Mouse (Mus musculus) monocyte, adult 2 months (primary cell): ENCODE results near the gene Ptprg.
"Not testable (repeated sequence)": the region's sequence is repeated elsewhere in the genome, so short reads cannot be mapped to it uniquely, and the experiment has no call there.

Source experiments
- DNase-seq, 2 experiments: peaks; one replicate each; pipeline ENCODE4 v3.0.0; 2022; ENCODE audit warnings: low spot score in 2 of 2, low read depth in 1 of 2

Ptprg gene

GRCm38 (mm10) chr14:11955020-11955882, 401.9 kb downstream of the Ptprg start:
- no peak for DNase-seq

GRCm38 (mm10) chr14:11960269-11961121, 407.2 kb downstream of the Ptprg start:
- DNase-seq = no peak

GRCm38 (mm10) chr14:11962101-11962500, 408.8 kb downstream of the Ptprg start:
- no peak for DNase-seq

GRCm38 (mm10) chr14:11962561-11962960, 409.2 kb downstream of the Ptprg start:
- no peak for DNase-seq

GRCm38 (mm10) chr14:11963791-11964190, 410.5 kb downstream of the Ptprg start:
- no peak for DNase-seq

- not testable (repeated sequence) for DNase-seq
Measured at GRCm38 (mm10) chr14:11964326-11964725, 411.0 kb downstream of the Ptprg start.

GRCm38 (mm10) chr14:11965878-11966277, 412.5 kb downstream of the Ptprg start:
- no peak for DNase-seq

- DNase-seq = no peak
Measured at GRCm38 (mm10) chr14:11981764-11982163, 428.4 kb downstream of the Ptprg start.

- no peak for DNase-seq
Measured at GRCm38 (mm10) chr14:11983031-11983430, 429.7 kb downstream of the Ptprg start.

- DNase-seq = no peak
Measured at GRCm38 (mm10) chr14:11984086-11984485, 430.8 kb downstream of the Ptprg start.

GRCm38 (mm10) chr14:11988975-11989374, 435.6 kb downstream of the Ptprg start:
- DNase-seq = no peak

- no peak for DNase-seq
Measured at GRCm38 (mm10) chr14:11991151-11991550, 437.8 kb downstream of the Ptprg start.

- no peak for DNase-seq
Measured at GRCm38 (mm10) chr14:11992111-11992510, 438.8 kb downstream of the Ptprg start.

GRCm38 (mm10) chr14:11992534-11992933, 439.2 kb downstream of the Ptprg start:
- DNase-seq = no peak

- DNase-seq = no peak
Measured at GRCm38 (mm10) chr14:11997555-11997954, 444.2 kb downstream of the Ptprg start.

GRCm38 (mm10) chr14:11998464-11998863, 445.1 kb downstream of the Ptprg start:
- no peak for DNase-seq

GRCm38 (mm10) chr14:12004061-12004460, 450.7 kb downstream of the Ptprg start:
- DNase-seq = no peak

GRCm38 (mm10) chr14:12011766-12012165, 458.4 kb downstream of the Ptprg start:
- DNase-seq = no peak

- DNase-seq = no peak
Measured at GRCm38 (mm10) chr14:12025812-12026728, 472.7 kb downstream of the Ptprg start.

GRCm38 (mm10) chr14:12027247-12027646, 473.9 kb downstream of the Ptprg start:
- no peak for DNase-seq

- DNase-seq = no peak
Measured at GRCm38 (mm10) chr14:12029926-12030325, 476.6 kb downstream of the Ptprg start.
